ENCODE assay signal across 19 mouse cellular contexts in the genomic region with DNA sequence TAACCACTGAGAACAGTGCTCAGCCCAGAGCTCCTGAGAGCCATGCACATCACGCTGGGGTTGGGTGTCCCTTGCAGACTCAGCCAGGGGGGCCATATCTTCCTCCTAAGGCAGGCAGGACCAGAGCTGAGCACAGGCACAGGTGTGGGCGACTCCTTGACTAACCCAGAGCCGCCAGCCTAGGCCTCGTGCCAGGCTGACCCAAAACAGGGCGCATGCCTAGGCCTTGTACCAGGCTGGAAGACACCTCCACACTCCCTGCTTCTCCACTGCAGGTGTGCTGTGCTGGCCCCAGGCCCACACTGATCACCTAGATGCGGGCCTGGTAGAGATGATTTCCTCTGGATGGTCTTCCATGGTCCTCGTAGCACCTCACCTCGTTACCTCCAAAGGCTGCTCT. TPM values are rescaled to one million over a fixed set of nuclear protein-coding genes. Genes with fewer than 3 reads are reported as not detected.
DNase-seq lines count a peak whose midpoint lies in the region; ATAC-seq and TF ChIP-seq lines count a peak whose summit lies in the region.
"Had no signal": no experiment of that assay in that cellular context is flagged by ENCODE, and none has a peak within 500 bp of the region (broad histone marks: within the 10 kb centered on the region; RNA-seq: fewer than 3 reads in every experiment).

No protein-coding gene starts in this region.

- peaks cover 4% of the 10 kb centered on the region for H3K79me2 ChIP-seq in C2C12 (ENCODE audit: control insufficient read depth, insufficient read depth)

- peak; percentile 42; the same call in 1 of the 2 replicates for ATAC-seq in liver, embryonic 12.5 days
- ATAC-seq in liver, embryonic 11.5 days (replicated peaks; ENCODE audit: low FRiP score), result no peak
- no peak for ATAC-seq in stomach, postnatal 0 days (ENCODE audit: low FRiP score, low TSS enrichment)
- ATAC-seq: activated CD4-positive, CD25-positive, alpha-beta regulatory T cell, adult 4 months; forebrain, embryonic 15.5 days; Patski had no signal

- peaks cover 69% of the 10 kb centered on the region for H3K36me3 ChIP-seq in liver, embryonic 12.5 days
- H3K36me3 ChIP-seq in liver, embryonic 11.5 days (ENCODE audit: control insufficient read depth, insufficient read depth, low read length), result peaks cover 56% of the 10 kb centered on the region
- peaks cover 67% of the 10 kb centered on the region for H3K36me3 ChIP-seq in C2C12 (ENCODE audit: control insufficient read depth, insufficient read depth)
- H3K36me3 ChIP-seq in stomach, postnatal 0 days (ENCODE audit: control insufficient read depth, insufficient read depth, low read length), result peaks cover 46% of the 10 kb centered on the region

- TF ChIP-seq EP300 in stomach, postnatal 0 days (optimal IDR thresholded peaks at IDR 0.05), result no peak

- DNase-seq in cerebellum, adult 2 months, result peak; percentile 42 to 52
- DNase-seq in cerebellum, adult 9-11 months, result no peak
- DNase-seq in liver, embryonic 11.5 days (ENCODE audit: low spot score), result no peak
- DNase-seq in stomach, postnatal 0 days (ENCODE audit: low spot score), result no peak
- no peak for DNase-seq in kidney, adult 9 months
- DNase-seq: adrenal gland, postnatal 14 days; gastrocnemius, postnatal 14 days had no signal

- no peak overlapping the region for H3K27ac ChIP-seq in cerebellum, adult 2 months (ENCODE audit: insufficient read depth, low read length)
- H3K27ac ChIP-seq in liver, embryonic 12.5 days, result no peak overlapping the region
- H3K27ac ChIP-seq in liver, embryonic 11.5 days (ENCODE audit: low read depth, low read length), result no peak overlapping the region
- peak overlapping the region; percentile 45; the same call in 1 of the 2 replicates for H3K27ac ChIP-seq in stomach, postnatal 0 days (replicated peaks)
- H3K27ac ChIP-seq: embryonic facial prominence, embryonic 12.5 days; forebrain, embryonic 15.5 days; hindbrain, embryonic 10.5 days; hindbrain, embryonic 14.5 days had no signal

- 57% methylated on average over 8 of the region's 8 CpGs for WGBS in cerebellum, adult 2 months
- WGBS in liver, embryonic 12.5 days (ENCODE audit: insufficient replicate concordance), result 82% methylated on average over 8 of the region's 8 CpGs
- WGBS in liver, embryonic 11.5 days, result 91% methylated on average over 8 of the region's 8 CpGs
- WGBS in stomach, postnatal 0 days, result 81% methylated on average over 8 of the region's 8 CpGs

- no peaks in the 10 kb centered on the region for H3K27me3 ChIP-seq in cerebellum, adult 2 months (ENCODE audit: control insufficient read depth, insufficient read depth, low read length)
- no peaks in the 10 kb centered on the region for H3K27me3 ChIP-seq in liver, embryonic 12.5 days (replicated peaks)
- H3K27me3 ChIP-seq in liver, embryonic 11.5 days (replicated peaks; ENCODE audit: control insufficient read depth, insufficient read depth, low read length), result no peaks in the 10 kb centered on the region
- no peaks in the 10 kb centered on the region for H3K27me3 ChIP-seq in C2C12 (ENCODE audit: control insufficient read depth, insufficient read depth, insufficient read length)
- H3K27me3 ChIP-seq in stomach, postnatal 0 days (ENCODE audit: control insufficient read depth, insufficient read depth, low read length), result no peaks in the 10 kb centered on the region
- H3K27me3 ChIP-seq: CH12.LX; embryonic facial prominence, embryonic 12.5 days; forebrain, embryonic 15.5 days; heart, embryonic 12.5 days; Patski had no signal

- no peak for TF ChIP-seq CTCF in cerebellum, adult 2 months (IDR thresholded peaks at IDR 0.05; ENCODE audit: borderline replicate concordance, insufficient read depth, low read depth, low read length)
- TF ChIP-seq CTCF in C2C12 (IDR thresholded peaks at IDR 0.05; ENCODE audit: control insufficient read depth, insufficient read depth, insufficient read length), result no peak
- TF ChIP-seq CTCF in stomach, postnatal 0 days (IDR thresholded peaks at IDR 0.05; ENCODE audit: low read depth), result no peak

- no peak for TF ChIP-seq POLR2A in cerebellum, adult 2 months (IDR thresholded peaks at IDR 0.05; ENCODE audit: borderline replicate concordance, insufficient read depth, low read length)

- H3K9ac ChIP-seq in liver, embryonic 12.5 days, result no peak overlapping the region
- no peak overlapping the region for H3K9ac ChIP-seq in liver, embryonic 11.5 days (ENCODE audit: low read depth, low read length)
- H3K9ac ChIP-seq in stomach, postnatal 0 days (ENCODE audit: low read length), result no peak overlapping the region
- H3K9ac ChIP-seq: embryonic facial prominence, embryonic 12.5 days; forebrain, embryonic 15.5 days; heart, embryonic 12.5 days; hindbrain, embryonic 14.5 days had no signal

- peak overlapping the region; percentile 49 for H3ac ChIP-seq in C2C12 (ENCODE audit: control insufficient read depth, insufficient read length, low read depth)

- H3K4me2 ChIP-seq in liver, embryonic 12.5 days, result no peak overlapping the region
- H3K4me2 ChIP-seq in liver, embryonic 11.5 days, result no peak overlapping the region
- H3K4me2 ChIP-seq in stomach, postnatal 0 days (replicated peaks; ENCODE audit: low read depth), result no peak overlapping the region
- H3K4me2 ChIP-seq: embryonic facial prominence, embryonic 12.5 days; forebrain, embryonic 15.5 days; heart, embryonic 12.5 days; hindbrain, embryonic 14.5 days had no signal

- H3K9me3 ChIP-seq in liver, embryonic 12.5 days (replicated peaks), result no peaks in the 10 kb centered on the region
- no peaks in the 10 kb centered on the region for H3K9me3 ChIP-seq in liver, embryonic 11.5 days (ENCODE audit: control insufficient read depth, low read length)
- H3K9me3 ChIP-seq in stomach, postnatal 0 days (ENCODE audit: control insufficient read depth, low read length), result no peaks in the 10 kb centered on the region
- H3K9me3 ChIP-seq: embryonic facial prominence, embryonic 12.5 days; forebrain, embryonic 15.5 days; heart, embryonic 12.5 days; hindbrain, embryonic 10.5 days had no signal

- no peak overlapping the region for H3K4me3 ChIP-seq in cerebellum, adult 2 months (replicated peaks; ENCODE audit: insufficient read depth, low read depth, low read length)
- H3K4me3 ChIP-seq in liver, embryonic 12.5 days, result no peak overlapping the region
- H3K4me3 ChIP-seq in liver, embryonic 11.5 days (ENCODE audit: low read depth, low read length), result no peak overlapping the region
- no peak overlapping the region for H3K4me3 ChIP-seq in C2C12 (ENCODE audit: insufficient read depth, poor library complexity, severe bottlenecking)
- H3K4me3 ChIP-seq in stomach, postnatal 0 days (ENCODE audit: low read depth, low read length), result no peak overlapping the region
- H3K4me3 ChIP-seq: embryonic facial prominence, embryonic 12.5 days; forebrain, embryonic 15.5 days; heart, embryonic 12.5 days; hindbrain, embryonic 10.5 days had no signal

- H3K79me3 ChIP-seq in C2C12 (ENCODE audit: low read depth), result peaks cover under 1% of the 10 kb centered on the region

- peaks cover 31% of the 10 kb centered on the region for H3K4me1 ChIP-seq in cerebellum, adult 2 months (ENCODE audit: control insufficient read depth, insufficient read depth, low read length)
- H3K4me1 ChIP-seq in liver, embryonic 12.5 days, result 0 out of 2 replicates have a peak, but pooled peaks cover 5% of the 10 kb centered on the region
- no peaks in the 10 kb centered on the region for H3K4me1 ChIP-seq in liver, embryonic 11.5 days (replicated peaks; ENCODE audit: control insufficient read depth, insufficient read depth, low read length)
- no peaks in the 10 kb centered on the region for H3K4me1 ChIP-seq in stomach, postnatal 0 days (replicated peaks; ENCODE audit: control insufficient read depth, insufficient read depth)

TF ChIP-seq in C2C12, 6 proteins besides CTCF, POLR2A, EP300 and RAD21:
- TF ChIP-seq MYOG (IDR thresholded peaks at IDR 0.05; ENCODE audit: control insufficient read depth, extremely low read depth, insufficient read length) (no peak), MAX (IDR thresholded peaks at IDR 0.05) (no peak), CEBPB (IDR thresholded peaks at IDR 0.05; ENCODE audit: low read depth) (no peak), MYOD1 (IDR thresholded peaks at IDR 0.05; ENCODE audit: control insufficient read depth, insufficient read length, low read depth) (no peak), FOSL1 (IDR thresholded peaks at IDR 0.05; ENCODE audit: insufficient read depth, low read length, poor library complexity, severe bottlenecking) (no peak), USF1 (IDR thresholded peaks at IDR 0.05; ENCODE audit: low read depth) (no peak)

RNA-seq across cellular contexts. Expression of a gene that starts 7.6 kb away (rescaled TPM):
- not detected in 2 replicates for polyA plus RNA-seq in cerebellum, adult 2 months (2012; rRNA removed)
- polyA plus RNA-seq in liver, embryonic 12.5 days (2016; fragmentation: Nextera tagmentation; extraction: Ambion mirVana), result 0.04 and 0.06 TPM in 2 replicates
- 0.08 TPM in 1 of 2 replicates, not detected in the other for polyA plus RNA-seq in liver, embryonic 11.5 days (2014; fragmentation: Nextera tagmentation; extraction: Ambion mirVana)
- polyA plus RNA-seq in C2C12 (2012; fragmentation: generic; extraction: Trizol), result 4.1 TPM
- polyA plus RNA-seq in stomach, postnatal 0 days (2015; fragmentation: Nextera tagmentation; extraction: Ambion mirVana), result 0.08 and 0.10 TPM in 2 replicates
- polyA plus RNA-seq: cortical plate, adult 2 months; heart, embryonic 12.5 days; hindbrain, embryonic 14.5 days; Patski had no signal

RNA-seq across cellular contexts. Expression of a gene that starts 43.0 kb away (rescaled TPM):
- polyA plus RNA-seq in cerebellum, adult 2 months (2012; rRNA removed), result 1.3 and 1.5 TPM in 2 replicates
- not detected in 2 replicates for polyA plus RNA-seq in liver, embryonic 12.5 days (2016; fragmentation: Nextera tagmentation; extraction: Ambion mirVana)
- 0.04 and 0.14 TPM in 2 replicates for polyA plus RNA-seq in liver, embryonic 11.5 days (2014; fragmentation: Nextera tagmentation; extraction: Ambion mirVana)
- 1.1 TPM for polyA plus RNA-seq in C2C12 (2012; fragmentation: generic; extraction: Trizol)
- polyA plus RNA-seq in stomach, postnatal 0 days (2015; fragmentation: Nextera tagmentation; extraction: Ambion mirVana), result 0.08 and 0.17 TPM in 2 replicates
- polyA plus RNA-seq: activated CD4-positive, CD25-positive, alpha-beta regulatory T cell, adult 4 months; heart, embryonic 16.5 days had no signal

Comparison
In these comparisons a context has a peak if more than half of its experiments do, and no peak if none do; other contexts are left out.
1. DNase-seq: peak in cerebellum, adult 2 months (2 of 2); none in cerebellum, adult 9-11 months (single experiment), liver, embryonic 11.5 days (single experiment), stomach, postnatal 0 days (single experiment) and kidney, adult 9 months (single experiment).